Mouse (Mus musculus) thymus, postnatal 14 days (tissue): ENCODE measurements around the gene Nsun2.
A peak's percentile ranks its signal among the peaks of the same experiment; 100 is the strongest.

ENCODE experiments used
- DNase-seq: peaks from one replicate; pipeline ENCODE4 v3.0.0; 2021

Gene Nsun2

DNA sequence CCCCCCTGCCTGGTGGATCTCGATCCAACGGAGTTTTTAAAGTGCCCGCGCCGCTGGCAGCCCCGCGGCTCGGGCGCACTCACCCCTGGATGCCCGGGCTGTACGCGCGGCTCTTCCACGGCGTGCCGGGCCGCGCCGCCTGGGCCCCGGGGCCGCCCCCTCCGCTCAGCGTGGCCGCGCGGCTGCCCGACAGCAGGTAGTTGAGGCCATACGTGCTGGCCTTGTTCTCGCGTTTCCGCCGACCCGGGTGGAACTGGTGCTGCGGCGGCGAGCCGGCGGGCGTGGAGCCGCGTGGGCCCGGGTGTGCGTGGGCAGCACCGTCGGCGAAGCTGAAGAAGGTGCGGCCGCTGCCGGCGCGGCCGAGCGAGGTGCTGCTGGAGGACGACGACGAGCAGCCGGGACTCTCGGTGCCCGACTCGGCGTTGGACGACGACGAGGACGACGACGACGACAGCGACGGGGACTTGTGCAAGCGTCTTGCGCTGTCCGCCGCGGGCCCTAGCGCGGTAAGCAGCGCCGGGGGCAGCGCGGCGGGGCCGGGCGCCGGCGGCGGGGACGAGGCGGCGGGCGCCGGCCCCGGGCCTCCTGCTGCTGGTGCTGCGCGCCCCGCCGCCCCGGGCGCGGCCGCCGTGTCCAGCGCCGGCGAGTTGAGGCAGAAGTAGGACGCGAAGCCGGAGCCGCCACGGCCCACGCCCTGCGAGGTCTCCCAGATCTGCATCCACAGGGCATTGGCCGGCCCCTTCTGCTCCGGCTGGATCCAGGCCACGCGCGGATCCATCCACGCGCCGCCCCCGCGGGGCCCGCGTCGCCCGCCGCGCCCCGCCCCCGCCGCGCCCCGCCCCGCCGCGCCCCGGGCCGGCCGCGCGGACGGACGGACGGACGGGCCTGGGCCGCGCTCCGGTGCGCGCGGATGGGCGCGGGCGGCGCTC is at the start of gene Nsun2:
Gene Nsun2 (plus strand): TSS at position 342 of the 929 bp plus-strand sequence.
- DNase-seq, result peak; percentile 64

DNA sequence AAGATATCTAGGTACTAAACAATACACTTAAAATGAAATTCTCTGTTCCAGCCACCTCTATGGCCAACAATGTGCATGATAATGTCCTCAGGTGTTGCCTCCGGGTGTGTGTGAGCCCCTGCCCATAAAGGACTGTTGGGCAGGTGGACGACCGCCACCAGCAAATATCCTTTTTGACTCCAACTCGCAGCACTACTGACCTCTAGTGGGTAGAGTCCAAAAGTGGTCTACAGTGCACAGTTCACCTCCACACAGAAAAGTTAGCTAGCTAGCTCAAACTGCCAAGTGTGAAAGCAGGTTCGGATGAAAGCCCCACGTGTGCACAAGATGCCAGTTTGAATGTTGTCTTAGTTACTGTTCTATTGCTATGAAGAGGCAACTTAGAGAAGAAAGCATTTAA is 48.2 kb upstream of the Nsun2 start:
- DNase-seq, result no peak

DNA sequence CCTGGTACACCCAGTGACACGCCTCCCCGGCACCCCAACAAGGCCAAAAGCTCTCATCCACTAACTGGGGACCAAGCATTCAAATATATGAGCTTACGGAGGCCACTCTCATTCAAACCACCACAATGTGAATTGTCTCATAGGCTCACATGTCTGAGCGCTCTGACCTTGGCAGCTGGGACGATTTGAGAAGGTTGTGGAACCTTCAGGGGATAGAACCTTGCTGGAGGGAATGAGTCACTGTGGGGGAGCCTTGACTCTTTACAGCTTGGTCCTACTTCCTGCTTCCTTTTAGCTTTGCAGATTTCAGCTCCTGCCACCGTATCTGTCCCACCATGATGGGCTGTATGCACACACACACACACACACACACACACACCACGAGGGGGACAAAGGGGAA is 47.7 kb upstream of the Nsun2 start:
- DNase-seq, result no peak

DNA sequence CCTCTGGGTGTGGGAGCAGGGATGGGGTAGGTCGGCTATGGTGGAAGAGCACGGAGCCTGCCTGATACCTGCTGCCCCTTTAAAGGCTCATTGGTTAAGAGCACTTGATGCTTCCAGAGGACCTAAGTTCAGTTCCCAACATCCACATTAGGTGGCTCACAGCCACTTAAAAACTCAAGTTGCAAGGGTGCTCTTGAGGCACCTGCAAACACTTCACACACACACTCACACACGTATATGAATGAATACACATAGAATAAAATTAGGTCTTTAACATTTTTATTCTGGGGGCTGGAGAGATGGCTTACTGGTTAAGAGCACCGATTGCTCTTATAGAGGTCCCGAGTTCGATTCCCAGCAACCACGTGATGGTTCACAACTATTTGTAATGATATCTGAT is 46.4 kb upstream of the Nsun2 start:
- DNase-seq, result no peak

DNA sequence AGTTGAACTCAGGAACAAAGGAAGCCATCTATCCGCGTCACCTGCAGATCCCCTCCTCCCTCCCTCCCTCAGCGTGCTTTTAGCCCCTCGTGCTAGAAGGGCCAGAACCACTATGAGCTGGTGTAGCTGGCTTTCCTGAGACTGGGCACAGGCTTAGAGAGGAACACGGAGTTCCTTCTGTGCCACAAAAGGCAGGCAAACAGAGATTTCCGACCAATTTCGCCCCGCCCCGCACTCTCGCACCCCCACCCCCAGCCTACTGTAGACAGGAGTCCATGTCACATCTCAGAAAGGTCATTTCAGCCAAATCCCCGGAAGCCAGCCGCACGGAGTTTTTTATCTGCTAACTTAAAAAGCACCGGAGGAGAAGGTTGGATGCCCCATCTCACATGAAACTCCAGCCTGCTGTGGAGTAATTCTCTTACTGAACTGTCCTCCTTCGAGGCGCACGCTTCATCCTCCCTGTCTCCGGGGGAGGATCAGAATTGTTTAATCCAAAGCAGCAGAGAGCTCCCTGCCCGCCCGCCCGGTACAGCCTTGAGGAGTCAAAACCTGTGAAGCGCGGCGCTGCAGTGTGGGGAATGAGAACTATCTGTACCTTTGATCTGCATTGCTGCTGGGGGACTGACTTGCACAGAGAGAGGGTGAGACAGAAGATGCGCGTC is 45.8 kb upstream of the Nsun2 start:
- no peak for DNase-seq

DNA sequence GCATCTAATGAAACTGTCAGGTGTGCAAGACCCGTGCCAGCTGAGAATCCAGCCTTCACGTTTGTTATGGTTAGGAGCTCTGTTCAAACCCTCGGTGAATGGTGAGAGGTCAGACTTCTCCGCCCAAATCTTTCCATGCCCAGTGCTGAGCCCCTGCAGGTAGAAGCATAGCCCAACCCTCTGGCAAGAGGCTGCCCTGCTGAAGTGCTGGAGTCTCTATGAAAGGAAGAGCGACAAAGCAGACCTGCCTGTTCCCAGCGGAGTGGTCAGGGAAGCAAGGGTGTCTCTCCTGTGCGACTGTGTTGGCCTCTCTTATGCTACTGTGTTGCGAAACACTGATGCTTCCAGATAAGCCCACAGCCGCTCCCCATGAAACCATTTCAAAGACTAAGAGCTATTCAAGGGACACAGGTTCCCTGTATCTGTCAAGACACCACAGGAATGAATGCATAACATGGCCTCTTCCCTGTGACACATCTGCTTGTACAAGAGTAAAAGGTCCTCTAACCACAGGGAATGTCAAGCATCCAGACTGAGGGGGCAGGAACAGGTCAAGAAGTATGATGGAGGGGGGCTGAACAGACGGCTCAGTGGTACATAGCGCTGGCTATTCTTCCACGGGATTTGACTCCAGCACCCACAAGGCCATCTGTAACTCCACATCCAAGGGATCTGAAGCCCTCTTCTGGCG is 44.8 kb upstream of the Nsun2 start:
- no peak for DNase-seq

DNA sequence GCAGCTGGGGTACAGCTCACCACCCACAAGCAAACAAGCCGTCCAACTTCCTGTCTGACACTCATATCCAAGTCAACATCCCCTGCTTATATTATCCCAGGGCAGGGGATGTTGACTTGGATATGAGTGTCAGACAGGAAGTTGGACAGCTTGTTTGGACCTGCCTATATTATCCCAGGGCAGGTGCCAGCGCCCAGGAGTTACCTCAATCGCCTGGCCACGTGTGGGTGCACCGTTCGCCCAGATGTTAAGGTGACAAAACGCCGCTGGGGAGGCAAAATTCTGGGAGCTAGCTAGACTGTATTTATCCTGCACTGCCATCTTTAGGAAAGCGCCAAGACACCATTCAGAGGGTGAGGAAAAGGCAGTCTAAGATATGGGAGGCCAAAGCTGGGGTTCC is 43.8 kb upstream of the Nsun2 start:
- DNase-seq, result no peak

DNA sequence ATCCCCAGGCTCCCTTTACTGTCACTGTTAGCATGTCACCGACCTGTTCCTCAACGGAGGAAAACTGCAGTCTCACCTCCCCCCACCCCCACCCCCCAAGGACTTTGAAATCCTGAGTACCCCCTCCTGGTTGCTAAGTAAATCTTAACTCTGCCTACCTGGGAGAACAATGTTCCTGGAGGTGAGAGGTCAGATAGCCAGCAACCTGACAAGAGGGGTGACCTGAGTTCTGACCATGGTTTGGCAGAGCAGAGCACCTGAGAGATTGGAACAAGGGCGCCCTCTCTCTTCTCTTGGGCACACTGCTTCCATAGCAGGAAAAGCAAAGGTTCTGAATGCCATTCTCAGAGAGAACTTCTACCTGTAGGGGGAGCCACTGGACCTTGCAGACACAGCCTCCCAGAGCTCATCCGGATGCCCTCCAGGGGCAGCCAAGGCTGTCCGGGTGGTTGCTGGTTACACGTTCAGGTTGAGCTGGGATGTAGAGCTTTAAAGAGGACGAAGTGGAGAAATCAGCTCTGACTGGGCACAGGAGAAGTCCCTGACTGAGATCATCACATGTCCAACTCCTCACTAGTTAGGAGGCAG is 40.6 kb upstream of the Nsun2 start:
- DNase-seq, result peak; percentile 69

DNA sequence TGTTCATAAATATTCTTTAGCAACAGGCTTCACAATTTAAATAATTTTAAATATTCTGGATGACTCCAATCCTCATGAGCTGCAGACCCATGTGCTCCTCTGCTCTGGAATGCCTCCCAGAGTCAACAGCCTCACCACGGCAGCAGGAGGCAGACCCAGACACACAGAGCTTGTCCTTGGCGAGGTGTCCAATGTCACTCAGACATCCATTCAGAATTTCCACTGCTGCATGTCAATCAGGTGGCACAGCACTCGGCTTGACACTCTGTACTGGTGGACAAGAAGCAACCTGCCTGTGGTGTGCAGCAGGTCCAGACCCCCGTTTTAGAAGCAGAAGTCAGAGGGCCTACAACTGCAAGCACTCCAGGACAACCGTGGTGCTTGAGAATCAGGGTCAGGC is 35.3 kb upstream of the Nsun2 start:
- no peak for DNase-seq

DNA sequence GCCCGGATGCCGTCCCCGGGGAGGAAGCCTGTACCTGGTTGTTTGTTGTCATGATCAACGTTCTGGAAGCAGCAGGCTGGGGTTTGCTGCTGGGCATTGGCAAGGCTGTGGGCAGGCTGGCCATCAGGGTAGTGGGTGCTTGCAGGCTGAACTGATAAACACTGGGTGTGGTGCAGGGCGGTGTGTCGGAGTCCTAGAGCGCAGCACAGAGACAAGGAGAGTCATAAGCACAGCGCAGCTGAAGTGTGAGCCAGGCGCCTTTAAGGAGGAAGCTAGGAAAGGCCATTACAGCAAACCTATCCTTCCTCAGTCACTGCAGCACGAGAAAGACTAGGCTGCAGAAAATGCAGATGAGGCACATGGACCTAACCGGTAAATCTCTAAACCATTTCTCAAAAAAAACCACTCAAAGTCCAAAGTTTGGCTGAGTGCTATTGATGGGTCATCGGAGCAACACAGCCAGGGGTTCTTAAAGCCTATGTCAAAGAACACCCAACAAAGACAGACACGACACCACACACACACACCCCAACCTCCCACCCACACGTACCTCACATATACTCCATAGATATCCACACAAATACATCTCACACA is 31.3 kb upstream of the Nsun2 start:
- no peak for DNase-seq

DNA sequence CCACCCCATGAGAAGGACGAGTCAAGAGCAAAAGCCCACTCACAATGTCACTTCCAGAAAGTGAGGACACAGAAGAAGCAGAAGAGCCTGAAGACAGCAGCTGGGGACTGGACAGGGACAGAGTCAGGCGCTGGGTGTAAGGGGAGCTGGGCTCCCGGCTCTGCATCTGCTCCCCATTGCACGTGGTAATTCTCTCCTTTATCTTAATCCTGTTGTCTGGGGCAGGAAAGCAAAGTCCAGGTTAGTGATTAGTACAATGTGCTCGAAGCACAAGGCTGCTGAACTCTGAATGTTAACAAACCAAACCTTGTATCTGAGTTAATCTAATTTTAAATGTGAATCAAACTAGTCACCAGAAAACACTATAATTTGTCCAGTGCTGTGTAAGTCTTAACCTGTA is 30.7 kb upstream of the Nsun2 start:
- DNase-seq, result no peak

DNA sequence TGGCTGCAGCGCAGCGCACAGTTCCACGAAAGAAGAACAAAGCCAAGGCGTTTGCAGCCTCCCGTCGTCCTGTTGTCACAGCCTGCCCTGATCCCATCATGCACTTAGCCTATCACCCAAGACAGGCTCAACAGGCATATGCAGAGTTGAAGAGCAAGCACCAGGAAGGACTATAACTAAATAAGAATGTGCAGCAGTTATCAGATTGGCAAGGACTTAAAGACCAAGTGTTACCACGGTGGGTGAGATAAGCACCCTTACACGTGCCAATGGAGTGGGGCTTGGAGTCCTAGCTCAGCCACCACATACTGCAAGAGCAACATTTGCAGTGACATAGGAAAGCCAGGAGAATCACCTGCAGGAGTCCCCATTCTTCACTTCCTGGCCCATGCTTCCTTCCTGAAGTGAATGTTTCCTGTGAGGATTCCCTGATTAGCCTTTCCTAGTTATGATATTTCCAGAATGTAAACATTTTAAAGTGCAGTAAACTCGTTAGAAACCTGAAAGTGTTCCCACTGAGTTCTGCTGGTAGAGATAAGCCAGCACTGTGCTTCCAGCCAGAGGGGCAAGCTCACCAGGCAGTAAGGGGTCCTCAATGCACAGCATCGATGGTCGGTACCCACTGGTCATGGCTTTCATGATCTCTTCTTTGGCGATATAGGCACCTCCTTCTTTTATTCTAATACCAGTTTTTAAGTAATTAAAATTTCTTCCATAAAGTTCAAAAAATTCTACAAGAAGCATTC is 27.0 kb upstream of the Nsun2 start:
- no peak for DNase-seq

DNA sequence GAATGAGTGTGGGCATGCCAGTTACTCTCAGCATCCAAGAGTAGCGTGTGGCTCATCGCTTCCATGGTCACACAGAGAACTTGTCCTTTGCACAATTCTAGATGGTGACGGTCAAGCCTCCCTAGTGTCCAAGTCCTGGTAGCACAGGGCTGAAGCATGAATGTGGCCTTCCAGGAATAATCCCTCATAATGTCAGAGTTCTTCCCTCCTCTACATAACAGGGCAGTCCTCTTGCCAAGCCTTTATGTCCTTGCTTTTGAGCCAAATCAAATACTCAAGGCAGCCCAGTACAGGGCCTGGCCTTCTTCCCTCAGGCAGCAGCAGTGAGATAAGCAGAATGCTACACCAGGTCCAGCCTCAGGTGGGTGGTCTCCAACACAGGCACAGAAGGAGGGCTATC is 25.9 kb upstream of the Nsun2 start:
- DNase-seq, result no peak

DNA sequence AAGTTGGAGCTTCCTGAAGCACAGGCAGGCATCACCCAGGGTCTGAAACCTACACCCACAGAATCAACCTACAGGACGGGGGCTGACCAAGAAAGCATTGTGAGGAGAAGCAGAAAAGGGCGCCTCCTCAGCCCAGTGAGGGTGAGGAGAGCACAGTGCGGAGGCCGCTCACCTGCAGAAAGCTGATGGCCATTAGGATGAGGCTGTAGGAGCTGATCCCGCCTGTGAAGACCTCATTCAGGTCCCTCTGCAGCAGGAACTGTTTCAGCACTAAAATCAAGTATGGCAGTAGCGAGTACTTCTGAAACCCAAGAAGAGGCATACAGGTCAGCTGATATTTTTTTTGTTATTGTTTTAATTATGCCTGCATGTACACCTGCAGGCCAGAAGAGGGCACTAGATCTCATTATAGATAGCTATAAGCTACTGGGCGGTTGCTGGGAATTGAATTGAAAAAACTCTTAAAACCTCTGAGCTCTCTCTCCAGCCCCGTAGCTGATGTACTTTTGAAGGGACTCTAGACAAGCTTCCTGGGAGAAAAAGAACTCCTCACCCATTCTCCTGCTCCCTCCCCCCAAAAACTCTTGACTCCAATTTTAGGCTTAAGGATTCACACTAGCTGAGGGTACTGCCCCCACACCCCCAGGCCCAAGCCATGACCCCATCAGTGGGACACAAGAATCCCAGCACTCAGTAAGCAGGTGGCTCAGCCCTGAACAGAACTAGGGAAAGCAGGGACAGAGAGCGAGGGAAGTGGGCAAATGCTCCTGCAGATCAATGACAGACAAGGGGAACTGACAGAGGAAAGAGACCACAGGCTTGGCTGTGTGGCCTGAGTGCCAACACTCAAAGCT is 23.9 kb upstream of the Nsun2 start:
- DNase-seq, result no peak

DNA sequence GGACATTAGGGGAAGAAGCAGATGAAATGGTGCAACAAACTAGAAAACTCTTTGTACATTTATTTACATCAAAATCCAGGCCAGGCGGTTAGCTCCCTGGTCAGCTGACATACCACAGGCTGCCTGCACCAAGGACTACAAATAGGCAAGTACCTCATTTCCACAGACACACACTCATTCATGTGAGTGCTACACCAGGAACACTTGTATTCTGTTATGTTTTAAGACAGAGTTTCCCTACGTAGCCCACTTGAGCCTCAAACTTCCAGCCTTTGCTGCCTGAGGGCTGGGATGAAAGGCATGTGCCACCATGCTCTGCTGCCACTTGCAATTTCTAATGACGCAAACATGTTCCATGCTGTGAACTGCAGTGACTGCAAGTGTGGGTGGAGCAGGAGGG is 18.5 kb upstream of the Nsun2 start:
- DNase-seq, result no peak

DNA sequence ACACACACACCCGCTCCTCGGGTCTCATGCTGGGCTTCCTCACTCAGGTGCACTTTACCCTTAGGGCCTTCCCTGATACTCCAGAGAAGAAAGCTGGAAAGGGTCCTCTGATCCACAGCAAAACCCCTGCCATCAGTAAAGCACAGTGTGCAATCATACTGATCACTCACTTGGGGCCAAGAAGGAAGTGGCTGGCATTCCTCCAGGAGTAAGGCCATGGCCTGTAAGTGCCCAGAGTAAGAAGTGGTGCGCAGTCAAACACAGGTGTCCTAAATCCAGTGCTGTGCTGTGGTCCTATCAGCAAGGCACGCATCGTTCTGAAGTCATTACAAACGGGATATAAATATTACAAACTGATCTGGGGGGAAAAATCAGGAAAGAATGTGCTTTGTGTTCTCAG is 16.1 kb upstream of the Nsun2 start:
- no peak for DNase-seq

DNA sequence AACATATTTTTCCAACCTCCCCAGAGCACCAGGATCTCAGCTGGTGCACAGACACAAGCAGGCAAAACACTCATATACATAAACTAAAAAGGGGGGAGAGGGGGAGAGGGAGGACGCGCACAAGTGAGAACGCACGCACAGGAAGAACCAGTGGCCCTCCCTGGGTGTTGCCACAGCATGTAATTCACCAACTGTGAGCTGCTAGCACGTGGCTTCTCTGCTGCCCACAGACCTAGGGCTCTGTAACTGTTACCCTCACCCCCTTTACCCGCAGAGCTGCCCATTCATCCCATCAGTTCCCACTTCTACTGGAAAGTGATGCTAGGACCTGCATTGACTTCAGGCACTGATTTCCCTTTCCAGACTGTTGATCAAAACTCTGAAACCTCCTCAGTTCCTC is 14.4 kb upstream of the Nsun2 start:
- DNase-seq, result no peak

DNA sequence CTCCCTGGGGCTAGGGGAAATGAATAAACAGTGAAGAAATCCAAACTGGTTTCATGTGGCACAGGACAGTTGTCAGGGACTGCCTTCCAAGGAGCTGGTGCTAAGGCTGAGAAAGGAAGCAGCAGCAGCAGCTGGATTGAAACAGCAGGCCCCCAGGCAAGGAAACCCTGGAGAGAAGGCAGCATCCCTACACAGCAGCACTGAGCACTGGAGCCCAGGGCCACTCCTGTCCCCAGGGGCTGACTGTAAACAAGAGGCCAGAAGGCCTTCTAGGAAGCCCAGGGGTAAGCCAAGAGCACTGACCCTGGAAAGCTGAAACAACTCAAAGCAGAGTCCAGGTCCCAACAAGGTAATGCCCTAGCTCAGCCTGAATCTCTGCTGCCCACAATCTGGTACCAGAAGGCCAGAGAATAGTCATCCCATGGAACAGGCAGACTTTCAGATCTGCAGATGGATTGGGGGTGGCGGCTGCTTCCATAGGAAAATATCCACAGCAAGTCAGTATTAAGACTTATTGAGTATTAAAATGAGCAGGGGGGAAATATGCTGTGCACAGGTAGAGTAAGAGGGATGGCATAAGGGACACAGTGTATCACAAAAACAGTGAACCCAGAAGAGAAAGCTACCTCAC is 11.3 kb upstream of the Nsun2 start:
- DNase-seq, result no peak

DNA sequence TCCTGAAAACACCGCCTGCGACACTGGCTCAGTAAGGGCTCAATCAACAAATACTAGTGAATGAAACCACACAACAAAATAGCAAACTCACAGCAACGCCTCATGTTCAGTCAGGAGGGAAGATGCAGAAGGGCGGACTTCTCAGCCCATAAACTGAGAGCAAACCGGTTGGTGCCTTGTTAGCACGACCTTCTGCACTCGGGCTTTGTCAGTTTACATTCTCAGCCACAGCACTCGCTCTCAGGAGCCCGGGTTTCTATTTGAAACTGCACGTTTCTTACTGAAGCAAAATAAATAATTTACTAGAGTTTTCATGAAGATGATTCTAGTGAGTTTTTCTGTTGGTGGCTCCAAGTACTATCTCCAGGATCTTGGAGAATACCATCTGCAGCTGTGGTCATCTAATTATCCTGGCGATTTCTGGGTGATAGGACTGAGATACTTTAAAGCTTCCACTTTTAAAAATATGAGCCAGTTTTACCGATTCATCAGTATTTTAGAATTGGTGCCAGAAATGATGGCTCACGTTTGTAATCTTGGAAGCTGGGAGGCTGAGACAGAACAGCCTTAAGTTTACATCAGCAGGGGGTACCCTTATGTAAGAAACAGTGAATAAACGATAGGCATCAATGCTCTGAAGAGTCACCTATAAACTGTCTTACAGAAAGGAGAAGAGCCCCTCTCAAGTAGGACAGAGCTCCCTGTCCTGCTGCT is 9.9 kb upstream of the Nsun2 start:
- DNase-seq, result no peak

DNA sequence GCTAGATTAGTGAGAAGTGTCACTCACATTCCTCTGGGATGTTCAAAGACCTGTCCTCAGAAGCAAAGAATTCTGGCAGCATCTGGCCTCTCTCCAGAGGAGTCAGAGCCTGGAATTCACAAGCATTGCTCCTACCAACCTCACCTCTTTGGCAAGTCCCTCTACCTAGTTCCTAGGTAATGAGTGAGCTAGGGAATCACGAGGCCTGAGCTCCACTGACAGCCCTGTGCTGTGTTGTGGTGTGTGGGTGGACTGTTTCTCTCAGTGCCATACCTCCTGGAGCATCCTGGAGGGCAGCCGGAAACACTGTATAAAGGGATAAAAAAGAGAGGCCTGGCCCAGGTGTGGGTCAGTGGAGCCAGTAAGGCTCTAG is 9.4 kb upstream of the Nsun2 start:
- DNase-seq, result no peak
